Mouse (Mus musculus): ENCODE results near the gene Cacna1i.

The Cacna1i gene

GRCm38 (mm10) chr15:80401387-80401898, 114.4 kb downstream of the Cacna1i start:
- no peak for DNase-seq (ENCODE audit: low spot score in 2 of 2)

DNA sequence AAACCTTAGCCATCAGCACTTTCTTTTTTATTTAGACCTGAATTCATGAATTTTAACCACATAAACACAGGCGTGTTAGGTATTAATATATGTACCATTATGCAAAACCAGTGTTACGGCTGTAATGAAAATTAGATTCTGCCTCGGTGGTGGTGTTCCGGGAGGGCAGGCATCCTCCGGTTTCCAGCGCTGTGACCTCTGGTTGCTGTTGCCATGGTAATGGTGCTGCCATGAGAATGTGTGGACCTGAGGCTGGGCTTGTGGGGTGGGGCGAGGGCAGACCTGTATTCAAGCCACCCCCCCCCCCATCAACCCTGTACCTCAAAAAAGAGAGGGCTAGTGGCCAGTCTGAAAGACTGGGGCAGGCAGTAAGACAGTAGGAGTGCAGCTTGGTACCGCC, 114.9 kb downstream of the Cacna1i start:
- DNase-seq (ENCODE audit: low spot score in 2 of 2) = no peak

DNA sequence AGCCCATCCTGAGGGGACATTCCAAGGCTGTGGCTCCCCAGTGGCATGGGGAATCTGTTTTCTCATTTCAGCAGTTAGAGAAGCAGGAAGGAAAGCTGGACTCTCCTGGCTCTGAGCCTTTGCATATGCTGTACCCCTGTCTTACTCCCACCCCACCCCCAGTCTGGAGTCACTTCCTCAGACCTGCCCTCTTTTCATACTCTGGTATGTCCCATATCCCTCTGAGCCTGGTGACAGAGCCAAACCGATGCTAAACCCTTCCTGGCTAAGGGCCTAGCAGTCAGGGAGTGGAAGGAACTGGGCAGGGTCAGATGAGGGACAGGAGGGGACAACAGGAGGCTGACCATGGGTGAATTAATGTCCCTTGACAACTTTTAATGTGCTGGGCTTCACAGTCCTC, 120.8 kb downstream of the Cacna1i start:
- peak; percentile 21 to 59 for DNase-seq (ENCODE audit: low spot score in 2 of 2)

GRCm38 (mm10) chr15:80410661-80411060, 123.6 kb downstream of the Cacna1i start:
- DNase-seq (ENCODE audit: low spot score in 2 of 2) = no peak

DNA sequence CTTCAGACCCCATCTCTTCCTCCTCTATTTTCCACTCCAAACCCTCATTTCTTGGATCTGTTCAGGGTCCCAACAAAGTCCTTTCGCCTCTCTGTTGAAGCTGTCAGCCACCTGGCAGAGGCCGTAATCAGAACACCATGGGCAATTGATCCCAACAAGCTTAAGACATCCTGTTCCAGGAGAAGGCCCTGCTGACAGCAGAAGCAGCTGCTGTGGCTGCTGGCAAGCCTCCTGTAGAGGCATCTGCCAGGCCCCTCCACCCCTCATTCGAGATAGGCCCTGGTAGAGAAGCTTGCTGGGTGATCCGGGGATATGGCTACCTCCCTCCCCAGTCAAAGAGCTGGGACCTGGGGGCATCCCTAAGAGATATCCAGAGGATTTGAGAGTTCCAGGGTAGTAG, 126.0 kb downstream of the Cacna1i start:
- DNase-seq (ENCODE audit: low spot score in 2 of 2) = no peak

- peak; percentile 4 to 19 for DNase-seq (ENCODE audit: low spot score in 2 of 2)
Observed at GRCm38 (mm10) chr15:80413988-80414721, 127.1 kb downstream of the Cacna1i start.

DNA sequence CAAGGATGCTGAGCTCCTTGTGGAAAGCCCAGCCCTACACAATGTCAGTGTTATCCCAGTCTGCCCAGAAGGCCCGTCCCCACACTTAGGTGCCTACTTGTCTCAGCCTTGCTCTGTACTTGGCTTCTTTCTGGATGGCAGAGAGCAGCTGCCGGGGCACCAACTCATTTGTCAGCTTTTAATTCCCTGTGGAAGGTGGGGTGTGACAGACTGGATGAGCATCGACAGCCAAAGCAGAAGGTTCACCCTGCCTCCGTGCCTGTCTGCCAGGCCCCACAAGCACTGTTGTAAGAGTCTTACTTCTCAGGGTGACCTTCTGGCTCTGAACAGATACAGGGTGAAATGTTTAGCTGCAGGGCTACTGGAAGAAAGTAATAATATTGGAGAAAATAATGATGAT, 128.1 kb downstream of the Cacna1i start:
- DNase-seq (ENCODE audit: low spot score in 2 of 2) = no peak

GRCm38 (mm10) chr15:80417066-80417465, 130.0 kb downstream of the Cacna1i start:
- DNase-seq (ENCODE audit: low spot score in 2 of 2) = no peak

DNA sequence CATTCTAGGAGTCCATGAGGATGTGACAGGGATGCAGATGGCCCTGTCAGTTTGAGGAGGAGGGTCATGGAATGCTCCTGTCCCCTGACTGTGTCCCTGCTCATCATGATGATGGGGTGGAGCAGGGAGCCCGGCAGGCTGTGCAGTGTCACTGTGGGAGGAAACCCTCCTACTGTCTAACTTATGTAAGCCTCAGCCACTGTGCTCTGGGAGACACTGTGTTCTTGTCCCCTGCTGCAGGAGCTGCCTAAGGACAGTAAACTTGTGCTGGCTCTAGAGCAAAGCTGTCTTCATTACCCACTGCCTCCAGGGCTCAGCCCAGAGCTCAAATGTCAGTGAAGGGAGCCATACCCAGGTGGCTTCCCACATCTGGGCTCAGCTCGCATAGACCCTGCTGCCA, 131.1 kb downstream of the Cacna1i start:
- no peak for DNase-seq (ENCODE audit: low spot score in 2 of 2)

GRCm38 (mm10) chr15:80430324-80430723, 143.3 kb downstream of the Cacna1i start:
- no peak for DNase-seq (ENCODE audit: low spot score in 2 of 2)

DNA sequence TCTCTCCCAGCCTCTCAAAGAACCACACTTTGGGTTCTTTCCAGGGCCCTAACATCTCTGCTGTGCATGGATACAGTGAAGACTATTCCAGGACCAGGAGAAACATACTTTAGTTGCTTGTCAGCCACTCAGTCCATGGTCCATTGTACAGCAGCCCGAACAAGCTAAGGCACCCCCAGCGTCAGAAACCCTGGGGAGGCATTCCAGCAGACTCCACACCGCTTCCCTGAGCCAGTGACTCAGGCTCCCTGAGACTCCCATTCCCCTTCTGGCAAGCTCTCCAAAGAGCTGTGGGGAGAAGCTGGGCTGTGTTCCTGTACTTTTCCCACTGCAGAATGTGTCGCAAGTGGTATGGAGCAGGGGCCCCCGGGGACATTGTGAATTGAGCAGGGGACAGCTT, 149.9 kb downstream of the Cacna1i start:
- DNase-seq (ENCODE audit: low spot score in 2 of 2) = no peak

- no peak for DNase-seq (ENCODE audit: low spot score in 2 of 2)
Observed at GRCm38 (mm10) chr15:80437996-80438395, 151.0 kb downstream of the Cacna1i start.

- DNase-seq (ENCODE audit: low spot score in 2 of 2) = no peak
Observed at GRCm38 (mm10) chr15:80438423-80438822, 151.4 kb downstream of the Cacna1i start.

DNA sequence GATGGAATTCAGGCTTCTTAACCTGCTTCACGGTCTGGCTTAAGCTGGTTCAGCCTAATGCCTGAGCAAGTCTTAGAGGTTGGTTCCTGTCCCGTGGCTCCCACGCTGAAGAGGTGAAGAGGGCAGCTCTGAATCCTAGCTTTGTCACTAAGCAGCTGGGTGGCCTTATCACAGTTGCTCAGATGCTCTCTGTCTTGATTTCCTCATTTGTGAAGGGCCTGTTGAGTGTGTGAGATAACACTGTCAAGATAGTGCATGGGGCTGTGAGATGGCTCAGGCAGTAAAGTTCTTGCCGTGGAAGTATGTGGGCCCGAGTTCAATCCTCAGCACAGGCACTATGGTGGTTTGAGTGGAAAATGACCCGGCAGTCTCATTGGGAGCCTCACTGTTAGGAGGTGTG, 153.2 kb downstream of the Cacna1i start:
- DNase-seq (ENCODE audit: low spot score in 2 of 2) = no peak

DNA sequence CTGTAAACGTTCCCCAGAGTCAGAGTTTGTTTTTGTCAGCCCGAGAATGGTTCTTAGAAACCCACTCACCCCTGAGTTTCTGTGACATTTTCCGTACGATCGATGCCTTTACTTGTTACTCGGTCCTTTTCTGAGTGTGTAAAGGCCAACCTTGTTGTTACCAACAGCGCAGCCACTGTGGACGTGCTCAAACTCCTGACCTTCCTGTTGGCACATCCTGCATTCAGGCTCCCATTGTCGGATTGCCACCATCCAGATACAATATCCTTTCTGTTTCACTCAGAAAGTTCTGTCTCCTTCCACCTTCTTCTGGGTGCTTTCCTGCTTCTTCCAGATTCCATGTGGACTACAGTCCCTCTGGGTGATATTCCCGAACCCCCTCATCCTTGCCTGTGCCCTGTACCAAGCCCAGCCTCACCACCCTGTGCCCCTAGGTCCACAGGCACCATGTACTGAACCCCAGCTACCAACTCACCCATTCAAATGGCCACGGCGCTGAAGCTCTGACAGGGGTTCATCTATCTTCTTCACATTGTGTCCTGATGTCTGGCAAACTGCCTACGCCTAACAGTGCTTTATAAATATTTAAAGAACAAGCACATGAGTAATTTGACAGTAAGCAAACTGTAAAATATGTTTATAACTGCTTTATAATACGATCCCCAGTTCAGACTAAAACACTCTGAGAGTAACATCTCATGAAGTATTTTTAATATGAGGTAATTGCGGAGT, 159.1 kb downstream of the Cacna1i start:
- no peak for DNase-seq (ENCODE audit: low spot score in 2 of 2)

Measured in heart, adult 9 months (tissue).